Mouse (Mus musculus): ENCODE measurements around the gene Dab2ip.

Dab2ip gene

DNA sequence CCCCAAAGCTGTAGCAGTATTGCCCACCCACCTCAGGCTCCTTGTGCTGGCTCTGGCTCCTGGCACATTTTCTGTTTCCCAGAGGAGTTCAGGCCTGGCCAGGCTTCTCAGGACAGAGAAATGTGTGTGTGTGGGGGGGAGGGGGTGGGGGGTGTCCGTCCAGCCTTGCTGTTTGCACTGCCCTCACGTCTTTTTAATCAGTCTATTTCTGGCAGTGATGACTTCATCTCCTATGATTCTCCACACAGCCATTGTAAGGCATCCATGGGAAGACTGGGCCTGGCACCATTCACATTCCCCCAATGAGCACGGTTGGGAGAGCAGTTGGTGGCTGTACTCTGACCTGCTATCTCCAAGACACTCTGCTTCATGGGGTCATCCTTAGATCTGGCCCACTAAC, 125.9 kb downstream of the Dab2ip start:
- no peak for DNase-seq (ENCODE audit: low spot score in 2 of 2)

DNA sequence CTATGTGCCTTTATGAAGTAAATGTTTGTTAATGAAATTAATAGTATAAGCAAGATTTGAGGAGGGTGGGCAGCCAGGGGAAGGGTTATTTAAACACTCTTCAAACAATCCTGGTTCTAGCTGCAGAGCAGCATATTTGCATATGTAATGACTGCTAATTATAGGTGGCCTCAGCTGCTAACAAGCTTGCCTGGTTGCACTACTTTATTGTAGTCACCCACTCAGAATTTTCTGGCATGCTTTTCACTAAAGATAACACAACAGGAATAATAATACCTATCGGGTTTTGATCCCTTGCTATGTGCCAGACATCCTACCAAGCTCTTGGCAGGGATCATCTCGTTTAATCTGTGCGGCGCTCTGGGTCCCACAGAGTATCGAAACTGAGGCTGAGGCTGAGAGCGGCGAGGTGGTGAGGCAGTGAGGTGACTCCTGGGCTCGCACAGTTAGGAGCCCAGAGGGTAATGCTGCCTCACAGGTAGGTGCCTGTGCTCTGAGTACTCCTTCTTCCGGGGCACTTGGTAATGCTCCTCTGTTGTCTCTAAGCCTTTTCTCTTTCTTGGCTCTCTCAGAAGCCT, 126.8 kb downstream of the Dab2ip start:
- DNase-seq (ENCODE audit: low spot score in 2 of 2): no peak

DNA sequence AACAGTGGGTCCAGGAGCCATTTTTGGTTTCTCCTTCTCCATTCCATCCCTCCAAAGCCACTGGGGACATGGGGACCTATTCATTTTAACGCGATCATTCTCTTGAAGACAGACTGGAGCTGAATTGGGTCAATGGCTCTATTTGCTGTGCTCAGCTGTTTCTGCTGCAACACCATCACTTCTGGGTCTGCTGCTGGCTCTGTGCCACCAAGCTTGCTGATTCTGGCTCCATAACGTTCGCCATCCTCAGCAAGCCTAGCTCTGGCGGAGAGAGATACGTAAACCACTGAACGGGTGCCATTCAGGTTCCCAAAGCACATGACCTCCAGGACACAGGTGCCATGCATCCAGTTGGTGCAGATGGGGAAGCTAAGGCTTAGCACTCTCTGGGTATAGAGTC, 128.0 kb downstream of the Dab2ip start:
- DNase-seq (ENCODE audit: low spot score in 2 of 2): no peak

DNA sequence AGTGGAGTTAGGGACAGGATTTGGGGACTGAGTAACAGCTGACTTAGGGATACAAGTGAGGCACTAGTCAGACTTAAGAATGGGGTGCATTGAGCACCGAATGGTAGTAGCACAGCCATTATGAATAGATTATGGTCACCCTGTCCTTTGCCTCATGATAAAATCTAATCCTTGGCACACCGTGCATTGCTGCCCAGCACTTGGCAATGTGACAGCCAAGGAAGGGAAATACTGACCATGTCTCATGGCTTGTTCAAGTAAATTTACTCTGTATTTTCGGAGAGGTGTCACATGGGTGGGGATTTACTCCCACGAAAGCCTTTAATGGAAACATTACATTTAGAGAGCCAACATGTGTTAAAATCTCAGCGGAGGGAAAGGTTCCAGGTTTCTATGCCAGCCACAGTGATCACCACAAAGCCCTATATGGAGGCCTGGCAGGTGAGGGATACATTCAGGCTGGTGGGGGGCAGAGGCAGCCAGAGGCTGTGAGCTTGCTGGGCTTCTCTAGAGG, 129.5 kb downstream of the Dab2ip start:
- DNase-seq (ENCODE audit: low spot score in 2 of 2): no peak

DNA sequence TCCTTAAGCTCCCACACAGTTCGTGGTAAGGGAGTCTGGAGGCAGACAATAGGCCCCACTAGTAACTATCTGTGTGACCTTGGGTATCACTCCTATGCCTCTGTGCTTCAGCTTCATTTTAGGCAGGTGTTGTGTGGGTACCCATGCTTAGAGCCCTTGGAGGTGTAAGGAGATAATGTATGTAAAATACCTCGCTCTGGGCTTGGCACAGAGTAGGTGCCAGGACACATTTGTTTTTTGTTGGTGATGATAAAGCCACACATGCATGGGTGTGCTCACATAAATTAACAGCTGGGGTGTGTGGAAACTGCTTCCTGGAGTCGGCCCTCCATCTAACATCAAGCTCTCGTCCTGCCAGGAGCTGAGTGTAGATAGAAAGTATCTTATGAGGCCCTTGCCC, 130.1 kb downstream of the Dab2ip start:
- no peak for DNase-seq (ENCODE audit: low spot score in 2 of 2)

DNA sequence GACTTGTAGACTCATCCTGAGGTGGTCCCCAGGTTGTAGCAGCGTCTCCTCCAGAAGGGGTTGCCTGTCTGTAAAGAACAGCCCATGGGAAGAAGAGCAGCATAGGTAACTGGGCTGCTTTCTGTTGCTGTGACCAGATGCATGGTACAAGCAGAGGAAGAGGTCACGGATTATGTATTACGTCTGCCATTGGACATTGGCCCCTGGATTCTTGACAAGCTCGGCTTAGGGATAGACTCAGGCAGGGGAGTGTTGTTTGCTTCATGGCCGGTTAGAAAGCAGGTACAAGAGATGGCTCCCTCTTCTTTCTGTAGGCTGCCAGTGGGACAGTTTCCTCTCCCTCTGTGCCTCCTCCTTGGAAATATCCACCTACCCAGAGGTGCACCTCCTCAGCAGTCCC, 130.5 kb downstream of the Dab2ip start:
- no peak for DNase-seq (ENCODE audit: low spot score in 2 of 2)

DNA sequence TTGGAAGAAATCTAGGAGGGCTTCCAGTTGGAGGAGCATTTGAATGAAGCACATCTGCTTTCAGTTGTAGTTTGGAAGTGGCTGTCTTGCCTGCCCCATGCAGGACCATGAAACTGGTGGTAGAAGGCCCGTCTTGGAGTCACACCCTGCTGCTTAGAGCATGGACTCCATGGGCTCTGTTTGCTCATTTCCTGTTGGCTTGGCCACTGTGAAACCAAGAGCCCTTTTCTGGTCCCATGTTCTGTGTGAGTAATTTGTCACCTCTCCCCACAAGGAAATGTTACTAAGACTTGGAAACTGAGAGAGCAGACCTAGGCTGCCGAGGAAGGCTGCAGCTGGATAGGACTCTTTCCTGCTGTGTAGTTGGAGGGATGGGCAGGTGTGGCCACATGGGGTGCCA, 131.8 kb downstream of the Dab2ip start:
- no peak for DNase-seq (ENCODE audit: low spot score in 2 of 2)

DNA sequence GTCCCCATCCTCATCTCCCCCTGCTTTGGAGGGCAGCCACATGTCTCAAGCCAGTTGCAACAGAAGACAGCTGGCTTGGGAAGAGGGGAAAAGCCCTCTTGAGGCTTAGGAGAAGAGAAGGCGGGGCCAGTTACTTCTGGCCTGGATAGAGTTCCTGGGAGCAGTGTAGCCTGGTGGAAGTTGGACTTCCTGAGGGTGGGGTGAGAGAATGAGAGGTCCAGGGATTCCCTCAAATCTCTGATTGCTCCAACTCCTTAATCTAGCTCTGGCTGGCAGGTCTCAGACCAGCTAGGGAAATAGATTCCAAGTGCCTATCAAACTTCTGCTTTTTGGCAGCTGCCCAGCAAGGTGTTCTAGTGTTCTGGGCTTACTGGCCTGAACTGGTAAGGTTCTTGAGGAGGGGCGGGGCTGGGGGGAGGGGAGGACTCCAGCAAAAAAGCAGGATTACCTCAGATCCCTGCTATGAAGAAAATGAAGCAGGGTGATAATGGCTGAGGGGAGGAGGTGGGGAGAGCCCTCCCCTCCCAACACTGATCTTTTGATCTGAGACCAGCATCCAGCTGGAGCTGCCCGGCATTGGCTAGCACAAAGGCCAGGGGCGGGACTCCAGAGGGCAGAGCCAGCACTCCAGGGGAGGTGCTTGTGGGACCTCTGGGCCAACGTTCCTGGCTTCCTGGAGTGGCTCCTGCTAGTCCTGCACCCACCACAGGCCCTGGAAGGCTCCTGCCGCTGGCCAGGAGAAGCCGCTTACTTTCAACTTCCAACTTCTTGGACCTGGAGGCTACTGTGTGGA, 133.4 kb downstream of the Dab2ip start:
- DNase-seq (ENCODE audit: low spot score in 2 of 2): no peak

DNA sequence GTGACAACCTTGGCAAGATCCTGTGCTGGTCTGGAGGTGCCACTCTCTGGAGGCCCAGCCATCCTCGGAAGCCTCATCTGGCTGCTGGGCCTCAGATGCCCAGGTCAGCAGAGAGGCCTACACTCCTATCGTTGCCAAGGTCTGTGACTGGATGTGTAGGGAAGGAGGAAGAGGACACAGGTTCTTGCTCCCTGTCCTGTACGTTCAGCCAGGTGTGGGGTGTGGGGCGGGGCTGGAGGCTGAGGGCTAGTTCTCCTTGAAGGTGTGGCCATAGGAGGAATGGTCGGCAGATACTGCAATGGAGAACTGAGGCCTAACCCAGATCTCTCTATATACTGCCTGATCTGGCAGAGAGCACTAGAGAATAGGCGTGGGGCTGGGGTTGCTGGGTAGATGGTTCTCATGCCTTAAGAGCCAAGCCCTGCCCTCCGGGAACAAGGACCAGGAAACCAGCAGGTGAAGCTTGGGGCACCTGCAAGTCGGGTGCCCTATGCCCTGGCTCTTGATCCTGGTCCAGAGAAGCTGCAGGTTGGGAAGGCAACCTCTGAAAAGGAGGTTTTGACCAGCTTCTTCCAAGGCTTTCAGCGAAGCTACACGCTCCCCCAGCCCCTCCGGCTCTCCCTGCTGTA, 134.3 kb downstream of the Dab2ip start:
- no peak for DNase-seq (ENCODE audit: low spot score in 2 of 2)

DNA sequence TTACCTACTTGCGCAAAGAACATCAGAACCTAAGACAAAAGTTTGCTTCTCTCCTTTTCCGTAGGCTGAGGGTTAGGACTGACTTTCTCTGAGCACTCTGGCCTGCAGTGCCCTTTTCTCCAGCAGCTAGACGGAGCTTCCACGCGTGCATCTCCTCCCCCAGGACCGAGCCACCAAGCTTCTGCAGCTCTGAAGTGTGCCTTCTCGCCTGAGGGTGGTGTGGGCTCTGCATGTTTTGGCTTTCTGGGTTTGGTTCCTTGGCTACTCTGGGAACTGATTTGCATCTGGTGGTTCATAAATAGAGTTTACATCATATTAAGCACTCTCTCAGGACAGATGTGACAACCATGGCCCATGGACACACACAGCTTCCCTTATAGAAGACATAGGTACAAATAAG, 135.0 kb downstream of the Dab2ip start:
- no peak for DNase-seq (ENCODE audit: low spot score in 2 of 2)

DNA sequence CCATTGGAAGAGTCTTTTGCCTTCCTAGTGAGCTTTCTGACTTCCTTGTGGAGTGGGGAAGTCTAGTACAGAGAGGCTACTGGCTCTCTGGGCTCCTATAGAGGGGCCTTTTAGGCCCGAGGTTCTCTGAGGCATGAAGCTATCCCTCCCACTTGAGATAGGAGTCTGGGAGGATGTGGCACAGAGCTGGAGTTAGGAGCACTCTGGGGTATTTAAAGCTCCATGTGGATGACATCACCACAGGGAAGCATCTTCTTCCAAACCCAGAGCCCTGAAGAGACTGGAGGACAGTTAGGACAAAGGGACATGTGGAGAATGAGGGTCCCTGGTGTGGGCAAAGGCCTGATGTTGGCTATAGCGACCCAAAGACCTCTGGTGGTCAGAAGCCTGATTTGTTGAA, 136.0 kb downstream of the Dab2ip start:
- no peak for DNase-seq (ENCODE audit: low spot score in 2 of 2)

DNA sequence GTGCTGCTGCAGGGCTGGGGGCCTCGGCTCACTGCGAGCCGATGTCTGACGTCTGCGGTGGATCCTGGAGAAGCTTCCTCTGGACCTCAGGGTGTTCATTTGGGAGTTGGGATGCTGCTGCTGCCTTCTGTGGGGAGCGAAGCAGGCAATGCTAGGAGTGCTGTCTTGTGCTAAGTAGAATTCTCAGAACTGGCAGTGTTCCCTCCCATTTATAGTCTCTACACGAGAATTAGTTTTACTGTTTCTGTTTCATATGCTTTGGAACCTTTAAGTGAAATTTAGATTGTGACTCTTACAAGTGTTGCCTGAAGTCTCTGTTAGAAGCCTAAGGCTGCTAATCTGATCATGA, 138.1 kb downstream of the Dab2ip start:
- DNase-seq (ENCODE audit: low spot score in 2 of 2): no peak

DNA sequence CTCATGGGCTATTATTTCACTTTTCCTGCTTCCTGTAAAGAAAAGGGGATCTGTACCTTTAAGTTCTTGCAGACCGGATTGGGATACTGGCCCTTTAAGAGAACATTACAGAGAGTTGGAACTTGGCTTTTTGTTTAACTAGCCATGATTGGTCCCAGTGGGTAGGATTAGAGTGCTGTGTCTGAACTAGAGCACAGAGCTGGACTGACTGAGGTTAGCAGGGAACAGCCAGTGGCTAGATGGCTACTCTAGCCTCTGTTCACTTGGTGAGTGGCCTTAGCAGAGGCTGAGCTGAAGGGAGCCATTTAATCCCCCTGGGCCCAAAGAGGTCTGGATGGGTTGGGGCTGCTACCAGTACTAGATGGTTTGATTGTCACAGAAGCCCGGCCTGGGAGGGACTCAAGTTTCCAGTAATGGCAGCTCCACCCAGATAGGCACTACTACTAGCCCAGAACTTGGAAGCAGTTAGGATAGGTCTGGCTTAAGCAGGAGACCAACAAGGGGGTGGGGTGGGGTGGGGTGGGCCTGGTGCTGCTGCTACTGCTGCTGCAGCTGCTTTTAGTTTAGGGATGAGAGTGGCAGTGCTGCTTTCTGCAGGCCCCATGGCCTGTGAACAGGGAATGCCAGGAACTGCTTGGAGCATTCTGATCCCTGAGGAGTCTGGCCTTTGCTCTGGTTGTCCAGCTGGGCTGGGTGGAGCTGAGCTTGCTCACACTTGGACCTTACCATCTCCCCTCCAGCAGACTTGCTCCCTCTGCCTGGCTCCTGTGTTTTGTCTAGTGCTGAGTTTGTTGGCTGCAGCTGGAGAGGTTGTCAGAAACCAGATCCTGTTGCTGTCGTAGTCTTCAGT, 138.7 kb downstream of the Dab2ip start:
- DNase-seq (ENCODE audit: low spot score in 2 of 2): no peak

DNA sequence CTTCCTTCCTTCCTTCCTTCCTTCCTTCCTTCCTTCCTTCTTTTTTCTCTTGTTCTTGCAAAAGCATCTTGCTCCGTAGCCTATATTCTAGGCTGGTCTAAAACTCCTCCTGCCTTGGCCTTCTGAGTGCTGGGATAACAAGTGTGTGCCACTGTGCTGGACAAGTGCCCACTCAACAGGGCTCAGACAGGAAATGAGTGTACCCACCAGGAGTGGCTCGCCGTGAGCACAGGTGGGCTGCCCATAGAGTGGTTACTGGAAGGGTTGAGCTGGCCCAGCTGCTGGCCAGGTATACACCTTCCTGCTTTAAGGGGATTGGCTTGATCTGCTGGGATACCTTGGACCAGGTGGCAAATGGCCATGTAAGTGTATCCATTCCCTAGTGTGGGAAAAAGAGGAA, 139.7 kb downstream of the Dab2ip start:
- DNase-seq (ENCODE audit: low spot score in 2 of 2): no peak

DNA sequence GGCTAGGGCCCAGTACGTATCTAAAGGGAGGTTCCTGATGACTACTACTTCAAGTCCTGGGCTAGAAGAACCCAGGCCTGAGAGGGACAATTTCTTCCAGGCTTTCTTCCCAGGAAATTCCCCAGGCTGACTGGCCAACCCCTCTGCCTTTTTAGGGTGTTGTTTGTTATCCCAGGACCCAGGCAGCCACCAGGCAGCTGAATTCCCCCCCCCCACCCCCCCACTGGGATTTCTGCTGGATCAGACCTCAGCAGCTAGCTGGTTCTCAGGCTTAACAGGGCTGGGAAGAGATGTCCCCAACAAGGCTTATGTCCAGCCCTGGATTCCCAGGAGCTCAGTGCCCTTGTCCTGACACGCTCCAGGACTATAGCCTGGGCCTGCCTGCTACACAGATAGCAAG, 142.9 kb downstream of the Dab2ip start:
- no peak for DNase-seq (ENCODE audit: low spot score in 2 of 2)

DNA sequence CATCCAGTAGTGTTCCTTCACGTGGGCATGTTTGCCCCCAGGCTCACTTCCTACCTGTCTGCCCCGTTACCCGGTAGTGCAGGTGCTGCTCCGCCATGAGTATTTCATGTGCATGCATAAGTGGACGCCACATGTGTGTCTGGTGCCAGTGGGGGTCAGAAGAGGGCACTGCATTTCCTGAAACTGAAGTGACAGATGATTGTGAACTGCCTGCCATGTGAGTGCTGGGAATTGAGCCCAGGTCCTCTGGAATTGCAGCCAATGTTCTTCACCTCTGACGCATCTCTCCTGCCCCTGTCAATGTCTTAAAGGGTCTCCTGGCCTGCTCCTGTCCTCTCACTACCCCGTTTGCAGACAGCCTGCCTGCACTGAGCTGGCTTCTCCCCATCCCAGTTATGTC, 143.9 kb downstream of the Dab2ip start:
- DNase-seq (ENCODE audit: low spot score in 2 of 2): no peak

DNA sequence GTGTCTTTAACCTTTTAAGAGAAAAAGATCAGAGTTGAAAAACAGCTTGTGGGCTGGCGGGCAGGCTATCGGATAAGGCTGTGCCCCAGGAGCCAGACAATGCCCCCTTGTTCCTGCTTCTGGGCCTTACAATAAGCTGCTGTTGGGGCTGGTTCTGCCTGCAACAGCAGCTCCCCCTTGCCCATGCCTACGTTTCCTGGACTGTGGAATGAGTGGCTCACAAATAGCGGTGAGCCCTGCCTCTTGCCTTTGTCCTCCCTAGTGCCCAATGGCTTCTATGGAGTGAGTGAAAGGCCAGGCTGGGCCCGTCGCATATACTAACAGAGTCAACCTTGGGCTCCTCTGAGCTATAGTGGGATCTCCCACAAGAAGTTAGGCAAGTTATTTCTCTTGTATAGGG, 144.5 kb downstream of the Dab2ip start:
- DNase-seq (ENCODE audit: low spot score in 2 of 2): no peak

DNA sequence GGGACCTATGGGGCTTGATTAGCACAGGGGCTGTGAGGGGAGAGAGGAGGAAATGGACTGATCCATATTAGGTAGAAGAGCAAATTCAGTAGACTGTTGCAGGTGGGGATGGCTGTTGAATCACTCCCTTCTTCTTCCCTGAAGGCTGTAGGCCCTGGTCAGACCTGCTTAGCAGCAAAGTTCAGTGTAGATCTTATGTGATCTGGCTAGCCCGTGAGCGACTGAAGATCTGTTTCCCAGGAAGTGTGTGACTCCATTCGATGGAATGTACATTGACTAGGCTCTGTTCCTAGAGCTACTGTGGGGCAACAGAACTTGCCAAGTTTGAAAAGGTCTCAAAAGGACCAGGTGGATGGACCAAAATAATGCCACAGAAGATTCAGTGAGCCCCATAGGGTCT, 145.2 kb downstream of the Dab2ip start:
- no peak for DNase-seq (ENCODE audit: low spot score in 2 of 2)

DNA sequence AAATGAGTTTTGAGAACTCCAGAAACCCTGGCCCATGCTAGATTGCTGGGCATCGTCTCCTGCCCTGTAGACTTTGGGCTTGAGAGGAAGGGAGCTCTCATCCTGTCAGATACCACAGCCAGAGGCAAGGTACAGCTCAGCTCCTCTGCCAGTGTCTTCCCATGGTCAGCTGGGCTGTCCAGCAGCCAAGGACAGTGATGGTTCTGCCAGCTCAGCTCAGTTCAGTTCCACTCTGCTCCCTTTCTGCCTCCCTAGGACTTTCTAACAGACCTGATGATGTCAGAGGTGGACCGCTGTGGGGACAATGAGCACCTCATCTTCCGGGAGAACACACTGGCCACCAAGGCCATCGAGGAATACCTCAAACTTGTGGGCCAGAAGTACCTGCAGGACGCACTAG, 154.5 kb downstream of the Dab2ip start:
- no peak for DNase-seq (ENCODE audit: low spot score in 2 of 2)

DNA sequence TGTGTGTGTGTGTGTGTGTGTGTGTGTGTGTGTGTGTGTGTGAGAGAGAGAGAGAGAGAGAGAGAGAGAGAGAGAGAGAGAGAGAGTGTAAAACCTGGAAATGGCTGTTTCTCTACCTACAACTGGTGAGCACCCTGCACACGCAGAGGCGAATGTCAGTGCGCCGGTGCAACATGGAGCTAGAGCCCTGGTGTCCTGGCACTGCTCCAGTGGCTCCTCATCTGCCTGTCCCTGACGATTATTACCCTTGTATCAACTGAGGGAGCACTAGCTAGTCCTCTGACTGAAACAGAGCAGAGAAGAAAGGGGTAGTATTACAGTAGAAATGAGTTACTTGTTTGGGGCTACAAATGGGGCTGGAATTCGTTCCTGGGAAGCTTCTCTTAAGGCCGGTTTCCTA, 155.4 kb downstream of the Dab2ip start:
- no peak for DNase-seq (ENCODE audit: low spot score in 2 of 2)

DNA sequence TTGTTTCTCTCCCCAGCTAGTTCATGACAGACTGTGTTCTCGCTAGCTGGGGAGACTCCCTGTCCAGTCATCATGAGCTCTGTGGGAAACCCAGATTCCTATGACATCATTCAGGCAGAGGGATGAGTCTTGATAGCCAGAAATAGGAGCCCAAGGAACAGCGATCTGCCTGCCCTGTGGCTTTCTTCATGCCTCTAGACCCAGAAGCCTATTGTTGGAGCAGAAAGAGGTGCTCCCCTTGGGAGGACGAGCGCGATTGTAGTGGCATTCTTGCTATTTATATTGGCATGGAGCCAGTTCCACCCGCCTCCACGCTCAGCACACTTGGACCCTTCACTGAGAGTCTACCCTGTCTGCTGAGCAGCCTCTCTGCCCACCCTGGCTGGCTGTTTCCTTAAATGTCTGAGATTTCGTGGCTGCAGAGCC, 156.7 kb downstream of the Dab2ip start:
- no peak for DNase-seq (ENCODE audit: low spot score in 2 of 2)

DNA sequence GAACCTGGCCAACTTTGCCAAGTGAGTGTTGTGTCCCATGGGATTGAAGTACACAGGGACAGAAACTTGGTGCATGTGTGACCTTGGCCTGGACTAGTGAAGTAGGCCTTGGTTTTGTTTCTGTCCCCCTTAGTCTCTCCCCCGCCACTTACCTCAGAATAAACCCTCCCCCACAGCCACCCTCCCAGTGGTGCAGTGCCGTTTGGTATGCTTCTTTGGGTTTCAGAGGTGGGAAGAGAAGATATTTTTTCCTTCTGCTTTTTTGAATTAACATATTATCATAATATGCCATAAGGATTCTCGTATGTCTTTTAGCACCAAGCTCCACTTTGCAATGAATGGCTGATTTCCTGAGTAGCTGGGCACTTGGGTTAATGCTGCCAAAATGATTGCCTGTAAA, 157.4 kb downstream of the Dab2ip start:
- no peak for DNase-seq (ENCODE audit: low spot score in 2 of 2)
